Mouse (Mus musculus): Measurements from ENCODE around the gene Hoxa4. TPM values are rescaled to one million over a fixed set of nuclear protein-coding genes. Genes with fewer than 3 reads are reported as not detected.

Hoxa4 gene
- polyA plus RNA-seq (2015; fragmentation: Nextera tagmentation; extraction: Ambion mirVana) = 3.7 and 5.5 TPM in 2 replicates

DNA sequence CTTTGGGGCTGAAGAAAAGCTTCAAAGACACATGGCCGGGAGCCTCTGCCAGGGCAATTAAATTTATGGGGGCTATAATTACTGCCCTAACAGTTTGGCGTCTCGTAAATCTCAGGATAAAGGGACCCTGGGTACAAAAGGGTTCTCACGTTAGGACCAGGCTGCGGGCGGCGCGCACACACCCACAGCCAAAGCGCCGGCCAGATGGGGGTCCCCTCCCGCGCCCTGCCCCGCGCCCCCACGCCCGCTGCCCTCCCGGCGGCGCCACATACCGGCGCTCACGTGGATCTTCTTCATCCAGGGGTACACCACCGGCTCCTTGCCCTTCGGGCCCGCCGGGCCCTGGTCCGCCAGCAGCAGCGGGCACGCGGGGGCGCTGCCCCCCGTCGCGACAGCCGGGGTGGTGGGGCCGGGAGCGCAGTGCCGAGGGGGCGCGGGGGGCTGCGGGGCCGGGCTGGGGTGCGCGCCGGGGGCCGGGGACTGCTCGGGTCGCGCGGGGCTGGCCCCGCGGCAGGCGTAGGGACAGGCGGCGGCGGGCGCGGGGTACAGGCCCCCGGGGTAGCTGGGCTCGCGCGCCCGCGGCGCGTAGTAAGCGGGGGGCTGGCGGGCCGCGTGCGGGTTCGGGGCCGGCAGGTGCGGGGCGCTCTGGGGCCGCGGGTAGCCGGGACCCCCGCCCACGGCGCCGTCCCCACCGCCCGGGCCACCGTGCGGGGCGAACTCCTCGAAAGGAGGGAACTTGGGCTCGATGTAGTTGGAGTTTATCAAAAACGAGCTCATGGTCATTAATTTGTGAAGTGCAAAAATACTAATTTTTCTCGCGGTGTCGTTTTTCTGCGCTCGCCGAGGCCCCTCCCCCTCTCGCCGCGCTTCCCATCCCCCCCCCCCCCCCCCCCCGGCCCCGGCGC, at the start of gene Hoxa4:
Gene Hoxa4, minus strand, starts transcription at position 848 of the 905 bp plus-strand sequence.

DNA sequence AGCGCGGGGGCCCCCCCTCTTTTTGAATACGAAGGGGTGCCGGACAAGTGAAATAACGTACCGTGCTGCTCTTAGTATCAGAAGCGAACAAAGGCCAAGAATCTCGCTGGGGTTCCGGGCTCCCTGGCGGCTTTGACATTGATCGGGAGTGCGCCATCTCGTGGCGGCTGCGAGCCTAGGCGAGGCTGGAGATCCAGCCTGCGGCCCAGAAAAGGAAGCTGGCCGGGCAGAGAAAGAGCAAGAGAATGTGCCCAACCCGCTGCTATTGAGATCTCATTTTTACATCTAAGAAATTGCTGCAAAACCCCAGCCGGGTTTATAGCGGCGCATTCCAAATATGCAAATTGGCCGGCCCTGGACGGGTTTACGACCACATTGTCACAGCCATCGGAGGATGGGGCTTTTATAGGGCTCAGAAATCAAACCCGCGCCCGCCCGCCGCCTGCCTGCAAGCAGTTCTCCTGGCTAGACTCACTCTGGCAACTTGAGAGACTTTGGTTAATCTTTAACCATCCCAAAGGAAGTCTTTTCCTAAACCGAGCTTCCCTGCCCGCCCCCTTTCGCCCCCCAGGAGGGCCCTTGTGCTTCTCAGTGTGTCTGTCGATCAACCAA, 48.9 kb upstream of the Hoxa4 start, which contains the start of gene Hoxa10:
Gene Hoxa10, minus strand, starts transcription at position 466 of the 612 bp plus-strand sequence.

DNA sequence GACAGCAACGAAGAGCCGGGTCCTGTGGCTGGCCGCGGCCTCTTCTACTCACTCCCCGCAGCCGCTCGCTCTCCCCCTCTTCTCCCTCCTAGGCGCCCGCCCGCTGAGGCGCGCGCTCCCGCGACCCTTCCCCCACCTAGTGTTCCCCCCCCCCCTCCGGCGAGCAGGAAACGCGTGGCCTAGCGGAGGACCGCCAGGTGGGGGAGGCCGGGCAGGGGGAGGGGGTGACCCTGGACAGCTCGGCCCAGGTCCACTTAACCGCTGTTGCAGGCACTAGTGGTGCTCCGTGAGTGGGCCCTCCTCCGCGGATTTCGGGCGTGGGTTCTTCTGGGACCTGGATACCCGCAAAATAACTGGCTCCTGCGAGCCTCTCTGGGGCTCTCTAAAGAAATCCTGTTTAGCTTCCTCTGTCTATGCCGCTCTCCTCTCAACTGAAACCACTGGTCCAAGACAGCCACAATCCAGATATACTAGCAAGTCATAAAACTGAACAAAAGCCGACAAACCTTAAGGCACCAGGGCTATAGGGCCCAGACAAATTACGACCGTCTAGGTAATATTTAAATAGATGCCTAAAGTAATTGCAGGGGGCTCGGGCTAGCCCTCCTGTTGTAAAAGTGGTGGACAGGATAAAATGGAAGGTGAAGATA, 39.1 kb upstream of the Hoxa4 start, which contains the start of gene Hoxa9:
Gene Hoxa9, minus strand, starts transcription at position 574 of the 650 bp plus-strand sequence.

DNA sequence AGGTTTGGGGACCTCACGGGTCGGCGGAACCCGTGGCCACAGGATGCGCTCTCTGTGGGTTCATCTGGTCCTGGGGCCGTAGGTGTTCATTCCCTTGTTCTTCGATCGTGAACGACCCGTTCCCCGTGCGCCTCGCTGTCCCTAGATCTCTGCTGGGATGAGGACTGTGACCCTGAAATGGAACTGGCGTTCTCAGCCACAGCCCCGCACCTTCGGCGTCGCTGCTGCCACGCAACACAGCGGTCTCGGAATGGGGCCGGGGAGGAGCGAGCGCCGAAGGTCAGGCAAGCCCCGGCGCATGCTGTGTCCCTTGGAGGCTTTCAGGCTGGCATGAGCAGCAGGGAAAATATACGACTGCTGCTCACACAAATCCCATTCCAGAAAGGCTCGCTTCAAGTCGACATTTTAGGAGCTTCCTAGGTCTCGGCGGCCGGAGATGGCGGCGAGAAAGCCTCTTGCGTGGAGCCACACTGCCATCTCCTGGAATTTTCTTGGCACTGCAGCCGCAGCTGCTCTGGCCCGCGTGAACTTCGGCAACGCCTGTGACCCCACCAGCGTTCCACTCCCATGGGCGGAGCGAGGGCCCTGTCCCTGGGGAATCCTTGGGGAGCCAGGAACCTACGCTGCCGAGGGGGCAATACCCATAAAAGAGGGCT, 29.9 kb upstream of the Hoxa4 start, which contains the start of gene Hoxa7:
Gene Hoxa7, minus strand, starts transcription at position 518 of the 656 bp plus-strand sequence.

DNA sequence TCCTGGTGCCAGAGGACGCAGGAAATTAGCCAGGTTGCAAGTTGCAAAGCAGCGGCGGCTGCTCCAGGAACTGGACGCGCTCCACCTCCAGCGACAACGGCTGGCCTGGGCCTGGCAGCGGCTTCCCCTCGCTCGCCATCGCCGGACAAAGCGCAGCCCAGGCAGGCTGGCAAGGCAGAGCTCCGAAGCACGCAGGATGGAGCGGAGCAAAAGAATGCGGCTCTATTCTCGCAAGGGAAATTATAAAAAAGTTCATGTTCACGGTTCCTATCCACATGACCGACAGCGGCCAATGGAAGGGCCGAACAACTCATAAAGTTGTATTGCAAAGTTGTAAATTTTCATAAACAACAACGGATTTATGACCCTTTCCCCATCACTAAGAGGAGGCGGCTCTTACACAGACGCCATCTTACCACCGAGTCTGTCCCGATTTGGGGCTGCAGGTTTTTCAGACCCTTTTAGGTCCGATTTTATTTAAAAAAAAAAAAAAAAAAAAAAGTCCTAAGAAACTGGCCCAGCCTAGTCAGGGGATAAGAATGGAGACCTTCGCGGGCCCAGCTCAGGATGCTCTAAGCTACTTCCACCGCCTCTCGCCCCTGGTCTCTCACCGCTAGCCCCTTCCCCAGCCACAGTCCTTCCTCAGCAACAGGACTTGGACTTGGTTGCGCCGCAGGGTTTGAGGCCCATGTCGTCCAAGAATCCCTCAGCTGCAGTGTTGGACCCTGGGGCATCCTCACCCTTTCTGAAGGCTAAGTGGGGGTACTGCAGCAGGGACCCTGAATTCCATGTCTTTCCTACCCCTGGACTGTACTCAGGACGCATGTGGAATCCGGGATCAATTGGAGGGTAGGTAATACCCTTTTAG, 21.8 kb upstream of the Hoxa4 start, which contains the start of the genes Hoxa3 and Gm28308:
Gene Hoxa3, minus strand, starts transcription at position 218 of the 868 bp plus-strand sequence.
Gene Gm28308, minus strand, starts transcription at position 221 of the 868 bp plus-strand sequence.

DNA sequence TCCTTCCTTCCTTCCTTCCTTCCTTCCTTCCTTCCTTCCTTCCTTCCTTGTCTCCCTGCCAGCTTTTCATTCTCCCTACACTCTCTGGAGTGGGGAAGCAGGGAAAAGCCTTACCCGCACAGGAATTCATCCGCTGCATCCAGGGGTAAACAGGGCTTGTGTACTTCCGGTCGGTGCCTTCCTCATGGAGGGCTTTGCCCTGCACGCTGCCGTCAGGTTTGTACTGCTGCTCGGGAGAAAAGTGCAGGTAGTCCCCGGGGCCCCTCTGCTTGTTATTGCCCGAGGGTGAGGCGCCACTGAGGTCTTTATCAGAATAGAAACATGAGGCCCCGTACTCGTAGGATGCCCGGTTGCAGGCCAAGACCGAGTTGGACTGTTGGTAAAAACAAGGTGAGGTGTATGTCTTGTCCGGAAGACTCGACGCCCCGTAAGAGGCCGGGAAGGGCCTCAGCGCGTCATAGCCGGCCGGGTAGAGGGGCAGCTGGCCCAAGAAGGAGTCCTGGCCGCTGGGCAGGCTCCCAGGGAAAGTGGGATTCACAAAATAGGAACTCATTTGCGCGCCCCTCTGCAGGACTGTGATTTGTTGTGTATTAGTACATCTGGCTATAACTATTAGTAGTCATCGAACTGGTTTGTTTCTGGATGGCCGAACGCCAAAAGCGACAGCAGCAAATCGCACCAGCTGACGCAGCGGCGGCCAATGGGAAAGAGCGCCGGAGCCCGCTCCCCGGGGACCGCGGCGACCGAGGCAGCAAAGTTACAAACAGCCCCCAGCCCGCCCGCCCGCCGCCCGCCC, 16.7 kb upstream of the Hoxa4 start, which contains the start of gene Hoxa6:
Gene Hoxa6, minus strand, starts transcription at position 651 of the 796 bp plus-strand sequence.

DNA sequence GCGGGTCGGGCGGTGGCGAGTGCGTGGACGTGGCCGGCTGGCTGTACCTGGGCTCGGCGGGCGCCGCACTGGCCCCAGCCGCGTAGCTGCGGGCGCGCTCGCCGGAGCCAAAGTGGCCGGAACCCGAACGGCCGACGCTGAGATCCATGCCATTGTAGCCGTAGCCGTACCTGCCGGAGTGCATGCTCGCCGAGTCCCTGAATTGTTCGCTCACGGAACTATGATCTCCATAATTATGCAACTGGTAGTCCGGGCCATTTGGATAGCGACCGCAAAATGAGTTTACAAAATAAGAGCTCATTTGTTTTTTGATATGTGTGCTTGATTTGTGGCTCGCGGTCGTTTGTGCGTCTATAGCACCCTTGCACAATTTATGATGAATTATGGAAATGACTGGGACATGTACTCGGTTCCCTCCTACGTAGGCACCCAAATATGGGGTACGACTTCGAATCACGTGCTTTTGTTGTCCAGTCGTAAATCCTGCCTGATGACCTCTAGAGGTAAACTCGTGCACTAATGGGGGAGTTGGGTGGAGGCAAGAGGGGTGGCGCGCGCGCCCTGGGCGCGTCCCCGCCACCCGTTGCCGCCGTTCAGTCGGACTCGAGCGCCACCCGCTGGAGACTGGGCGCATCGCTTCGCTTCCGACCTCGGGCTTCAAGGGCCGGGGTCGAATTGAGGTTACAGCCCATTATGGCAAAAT, 12.6 kb upstream of the Hoxa4 start, which contains the start of gene Hoxa5:
Gene Hoxa5, minus strand, starts transcription at position 538 of the 703 bp plus-strand sequence.

DNA sequence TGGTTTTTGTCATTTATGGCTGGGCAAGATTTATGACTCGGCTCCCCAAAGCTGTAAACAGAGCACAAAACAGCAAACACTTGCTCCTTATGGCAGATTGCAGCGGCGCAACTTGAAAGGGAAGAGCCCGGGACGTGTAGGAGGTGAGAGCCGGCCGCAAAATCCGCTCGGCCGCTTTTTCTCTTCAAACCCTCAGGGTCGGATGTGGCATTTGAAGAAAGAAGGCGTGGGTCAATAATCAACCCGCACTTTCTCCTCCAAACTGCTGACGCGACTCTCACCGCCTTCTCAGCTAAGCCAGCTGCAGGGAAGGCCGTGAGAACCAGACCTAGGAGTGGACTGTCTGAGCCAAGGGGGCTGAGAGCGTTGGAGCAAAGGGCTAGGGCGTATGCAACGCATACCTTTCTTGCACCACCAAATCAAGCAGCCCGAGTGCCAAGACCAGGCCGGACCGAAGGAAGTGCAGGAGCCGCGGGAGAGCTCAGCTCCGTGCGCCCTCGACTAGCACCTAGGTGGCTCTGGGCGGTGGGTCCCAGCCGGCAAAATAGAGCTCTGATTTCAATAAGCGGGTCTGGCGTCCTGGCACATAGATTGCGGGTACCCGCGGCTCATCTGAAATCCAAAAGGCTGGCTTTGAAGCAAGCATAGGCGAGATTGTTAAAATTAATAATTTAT, 14.4 kb downstream of the Hoxa4 start, which contains the start of gene 5730596B20Rik:
Gene 5730596B20Rik, plus strand, starts transcription at position 438 of the 675 bp plus-strand sequence.

DNA sequence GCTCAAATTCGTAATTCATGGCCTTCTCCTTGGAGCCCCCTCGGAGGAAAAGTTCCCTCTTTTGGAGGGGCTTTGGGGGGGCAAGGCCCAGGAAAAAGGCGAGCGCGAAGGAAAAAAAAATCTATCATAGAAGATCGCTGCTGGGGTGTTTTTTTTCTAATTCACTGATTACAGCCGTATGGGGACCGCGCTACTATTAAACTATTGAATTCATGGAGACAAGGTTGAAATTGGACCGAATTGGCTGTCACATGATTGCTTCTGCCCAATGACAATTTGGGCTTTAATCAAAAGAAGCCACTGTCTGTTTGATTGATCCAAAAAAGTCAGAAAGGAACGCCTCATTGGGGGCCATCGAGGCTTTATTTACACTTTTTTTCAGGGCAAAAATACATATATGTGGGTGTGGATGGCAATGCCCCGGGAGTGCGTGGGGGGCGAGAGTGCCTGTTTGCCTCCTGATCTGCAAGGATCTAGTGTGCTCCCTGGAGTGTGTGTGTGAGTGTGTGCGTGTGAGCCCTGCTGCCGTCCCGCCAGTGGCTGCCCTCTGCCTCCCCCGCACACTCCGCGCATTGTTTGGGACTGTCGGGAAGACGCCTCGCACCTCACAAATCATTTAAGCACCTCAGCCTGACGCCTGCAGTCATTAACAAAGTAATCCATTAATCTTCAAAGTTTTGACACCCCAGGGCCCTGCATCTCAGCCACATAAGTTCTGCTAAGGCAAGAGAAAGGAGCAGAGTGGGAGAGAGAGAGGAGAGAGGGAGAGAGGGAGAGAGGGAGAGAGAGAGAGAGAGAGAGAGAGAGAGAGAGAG, 26.7 kb downstream of the Hoxa4 start, which contains the start of gene Hoxa2:
Gene Hoxa2, minus strand, starts transcription at position 206 of the 815 bp plus-strand sequence.

DNA sequence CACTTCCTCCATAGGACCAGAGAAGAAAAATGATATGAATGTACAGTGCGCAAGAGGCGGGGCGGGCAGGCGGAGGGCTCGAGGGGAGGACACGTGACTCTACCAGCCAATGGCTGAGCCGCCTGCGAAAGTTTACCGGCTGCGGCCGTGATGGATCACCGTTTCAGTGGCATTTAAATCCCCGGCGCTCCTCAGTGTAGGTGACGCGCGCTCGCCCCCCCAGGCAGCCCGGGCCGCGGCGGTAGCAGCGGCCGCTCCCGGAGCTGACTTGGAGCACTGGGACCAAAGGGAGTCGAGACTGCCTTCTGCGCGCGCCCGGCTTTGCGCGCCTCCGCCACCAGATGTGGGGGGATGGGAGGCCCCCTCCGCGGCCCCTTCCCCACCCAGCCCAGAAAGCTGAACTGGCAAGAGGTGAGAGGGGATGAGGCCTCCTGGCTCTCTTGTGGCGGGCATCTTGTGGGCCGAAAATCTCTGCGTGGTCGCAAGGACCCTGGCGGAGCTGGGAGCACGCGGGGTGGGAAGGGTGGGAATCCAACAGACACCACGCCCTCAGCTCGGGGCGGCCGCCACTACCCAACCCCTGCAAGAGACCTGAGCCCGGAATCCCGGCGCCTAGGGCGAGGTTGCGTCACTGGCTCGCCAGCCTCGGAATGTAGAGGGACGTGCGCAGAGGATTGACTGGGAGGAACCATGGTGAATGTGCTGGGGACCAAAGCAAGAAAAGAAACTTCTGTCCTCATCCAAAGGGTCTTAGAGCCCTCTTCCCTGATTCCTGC, 33.1 kb downstream of the Hoxa4 start, which contains the start of gene Hoxa1:
Gene Hoxa1, minus strand, starts transcription at position 42 of the 776 bp plus-strand sequence.

MicroRNAs within 50 kb of the gene (microRNA counts, 519-probe panel; counts per million panel counts)
- microRNA mmu-miR-196b = 5,701 counts per million, percentile 90 among the panel's probes with 10 or more counts

Small RNAs within 50 kb of the gene (microRNA-seq; reads per million reads assigned to microRNA genes)
- gene Mir196b = 8,273 to 10,920 reads per million in 2 experiments

Other genes starting within 250 kb of the Hoxa4 start
- gene Skap2, start 179.2 kb downstream of the Hoxa4 start, polyA plus RNA-seq (2015; fragmentation: Nextera tagmentation; extraction: Ambion mirVana) = 14.3 and 18.0 TPM in 2 replicates
- 0.59 and 0.88 TPM in 2 replicates for gene Hoxa1, start 33.4 kb downstream of the Hoxa4 start, polyA plus RNA-seq (2015; fragmentation: Nextera tagmentation; extraction: Ambion mirVana)
- 0.46 and 1.1 TPM in 2 replicates for gene Hoxa2, start 26.9 kb downstream of the Hoxa4 start, polyA plus RNA-seq (2015; fragmentation: Nextera tagmentation; extraction: Ambion mirVana)
- 0.10 and 0.27 TPM in 2 replicates for gene 5730596B20Rik, start 14.3 kb downstream of the Hoxa4 start, polyA plus RNA-seq (2015; fragmentation: Nextera tagmentation; extraction: Ambion mirVana)
- gene Hoxa5, start 12.8 kb upstream of the Hoxa4 start, polyA plus RNA-seq (2015; fragmentation: Nextera tagmentation; extraction: Ambion mirVana) = 3.1 and 3.6 TPM in 2 replicates
- gene Hoxa6, start 17.0 kb upstream of the Hoxa4 start, polyA plus RNA-seq (2015; fragmentation: Nextera tagmentation; extraction: Ambion mirVana) = 1.7 and 1.9 TPM in 2 replicates
- 1.3 TPM in 2 replicates for gene Hoxa3, start 21.6 kb upstream of the Hoxa4 start, polyA plus RNA-seq (2015; fragmentation: Nextera tagmentation; extraction: Ambion mirVana)
- gene Gm28308, start 21.6 kb upstream of the Hoxa4 start, polyA plus RNA-seq (2015; fragmentation: Nextera tagmentation; extraction: Ambion mirVana) = not detected in 2 replicates
- 26.9 and 27.8 TPM in 2 replicates for gene Hoxa7, start 30.1 kb upstream of the Hoxa4 start, polyA plus RNA-seq (2015; fragmentation: Nextera tagmentation; extraction: Ambion mirVana)
- gene Hoxa9, start 39.3 kb upstream of the Hoxa4 start, polyA plus RNA-seq (2015; fragmentation: Nextera tagmentation; extraction: Ambion mirVana) = 20.2 and 20.6 TPM in 2 replicates
- gene Hoxa10, start 49.1 kb upstream of the Hoxa4 start, polyA plus RNA-seq (2015; fragmentation: Nextera tagmentation; extraction: Ambion mirVana) = 40.5 and 46.6 TPM in 2 replicates
- gene Hoxa11, start 54.1 kb upstream of the Hoxa4 start, polyA plus RNA-seq (2015; fragmentation: Nextera tagmentation; extraction: Ambion mirVana) = 1.4 and 3.7 TPM in 2 replicates
- gene Hoxa13, start 69.1 kb upstream of the Hoxa4 start, polyA plus RNA-seq (2015; fragmentation: Nextera tagmentation; extraction: Ambion mirVana) = 0.05 TPM in 1 of 2 replicates, not detected in the other
- gene Evx1, start 121.7 kb upstream of the Hoxa4 start, polyA plus RNA-seq (2015; fragmentation: Nextera tagmentation; extraction: Ambion mirVana) = not detected in 2 replicates